Mouse (Mus musculus) testis, adult 2 months (tissue): ENCODE measurements around the gene Arhgap18. TPM values are rescaled to one million over a fixed set of nuclear protein-coding genes. Genes with fewer than 3 reads are reported as not detected.

ENCODE experiments used
- H3K27ac ChIP-seq: fragments of 200-500 bp; 2 replicates; pipeline ENCODE4 v1.5.1; 2012; ENCODE audit warnings: low read depth, low read length; ENCODE audit not compliant: control insufficient read depth, insufficient read depth
- H3K27me3 ChIP-seq: fragments of 200-500 bp; 2 replicates; pipeline ENCODE4 v1.6.1; 2012; ENCODE audit warnings: mild to moderate bottlenecking, low read length, moderate library complexity; ENCODE audit not compliant: control insufficient read depth, insufficient read depth
- H3K36me3 ChIP-seq: fragments of 200-500 bp; 2 replicates; pipeline ENCODE4 v1.6.1; 2012; ENCODE audit warnings: mild to moderate bottlenecking, low read length; ENCODE audit not compliant: control insufficient read depth, insufficient read depth
- H3K4me1 ChIP-seq: fragments of 200-500 bp; 2 replicates; pipeline ENCODE4 v1.6.1; 2012; ENCODE audit warnings: low read length; ENCODE audit not compliant: control insufficient read depth, insufficient read depth
- H3K4me3 ChIP-seq: fragments of 200-500 bp; 2 replicates; pipeline ENCODE4 v1.5.1; 2012; ENCODE audit warnings: low read depth, mild to moderate bottlenecking, low read length, moderate library complexity, mixed read lengths; ENCODE audit not compliant: control insufficient read depth
- CTCF ChIP-seq: fragments of 200-500 bp; IDR thresholded peaks from 2 replicates; pipeline ENCODE4 v1.5.1; 2012; ENCODE audit warnings: low read depth, mild to moderate bottlenecking, inconsistent platforms, low read length, moderate library complexity; ENCODE audit not compliant: control insufficient read depth, insufficient read depth, insufficient replicate concordance
- POLR2A ChIP-seq: fragments of 200-500 bp; IDR thresholded peaks from 2 replicates; pipeline ENCODE4 v1.6.1; 2012; ENCODE audit warnings: low read depth, mild to moderate bottlenecking, inconsistent platforms, low read length, moderate library complexity; ENCODE audit not compliant: control insufficient read depth
- polyA plus RNA-seq: library from polyadenylated mRNA; depleted of rRNA; stranded (reverse); fragments of >200 nt; gene quantifications from 2 replicates; pipeline ENCODE4 v1.2.3, GENCODE M21; 2012

Gene Arhgap18
- polyA plus RNA-seq, 1 experiment, result 1.7 TPM

GRCm38 (mm10) chr10:26752064-26752928 is 925 bp upstream of the Arhgap18 start:
- Histone ChIP-seq H3K27ac (no peak overlapping the region), H3K36me3 (no peaks in the 10 kb centered on the region), H3K4me3 (no peak overlapping the region), H3K27me3 (no peaks in the 10 kb centered on the region), H3K4me1 (no peaks in the 10 kb centered on the region; the same call in 1 of the 2 replicates)
- TF ChIP-seq POLR2A, result no peak
- TF ChIP-seq CTCF, result peak; percentile 61; the same call in 1 of the 2 replicates

GRCm38 (mm10) chr10:26754006-26754405 is 785 bp downstream of the Arhgap18 start:
- Histone ChIP-seq H3K4me3 (no peak overlapping the region), H3K4me1 (no peaks in the 10 kb centered on the region; the same call in 1 of the 2 replicates)
- TF ChIP-seq POLR2A, result no peak
- TF ChIP-seq CTCF, result no peak

GRCm38 (mm10) chr10:26757231-26757630 is 4.0 kb downstream of the Arhgap18 start:
- Histone ChIP-seq H3K36me3 (no peaks in the 10 kb centered on the region), H3K4me1 (no peaks in the 10 kb centered on the region; the same call in 1 of the 2 replicates), H3K27me3 (no peaks in the 10 kb centered on the region), H3K4me3 (no peak overlapping the region), H3K27ac (no peak overlapping the region)
- no peak for TF ChIP-seq POLR2A
- no peak for TF ChIP-seq CTCF

More at GRCm38 (mm10) chr10:26754006-26754405, 785 bp downstream of the Arhgap18 start:
- Histone ChIP-seq H3K27ac (no peak overlapping the region), H3K27me3 (no peaks in the 10 kb centered on the region), H3K36me3 (no peaks in the 10 kb centered on the region)

- TF ChIP-seq CTCF, result no peak
- no peak for TF ChIP-seq POLR2A
- H3K4me1 ChIP-seq, result no peaks in the 10 kb centered on the region
- H3K27me3 ChIP-seq, result no peaks in the 10 kb centered on the region
- H3K4me3 ChIP-seq, result no peak overlapping the region
- H3K36me3 ChIP-seq, result no peaks in the 10 kb centered on the region
- H3K27ac ChIP-seq, result no peak overlapping the region
Measured at GRCm38 (mm10) chr10:26759469-26759868, 6.2 kb downstream of the Arhgap18 start.

GRCm38 (mm10) chr10:26761103-26761502 is 7.9 kb downstream of the Arhgap18 start:
- no peaks in the 10 kb centered on the region for H3K4me1 ChIP-seq
- TF ChIP-seq CTCF, result no peak
- no peak for TF ChIP-seq POLR2A
- no peak overlapping the region for H3K27ac ChIP-seq
- no peaks in the 10 kb centered on the region for H3K36me3 ChIP-seq
- H3K27me3 ChIP-seq, result no peaks in the 10 kb centered on the region
- H3K4me3 ChIP-seq, result no peak overlapping the region

GRCm38 (mm10) chr10:26761991-26762903 is 9.0 kb downstream of the Arhgap18 start:
- no peak for TF ChIP-seq CTCF
- TF ChIP-seq POLR2A, result no peak
- H3K27ac ChIP-seq, result no peak overlapping the region
- H3K4me3 ChIP-seq, result no peak overlapping the region
- no peaks in the 10 kb centered on the region for H3K4me1 ChIP-seq
- H3K36me3 ChIP-seq, result no peaks in the 10 kb centered on the region
- H3K27me3 ChIP-seq, result no peaks in the 10 kb centered on the region

- TF ChIP-seq POLR2A (no peak), CTCF (no peak)
- H3K4me3 ChIP-seq, result no peak overlapping the region
- no peaks in the 10 kb centered on the region for H3K36me3 ChIP-seq
Measured at GRCm38 (mm10) chr10:26767196-26767595, 14.0 kb downstream of the Arhgap18 start.

More at GRCm38 (mm10) chr10:26767196-26767595, 14.0 kb downstream of the Arhgap18 start:
- no peaks in the 10 kb centered on the region; the same call in 1 of the 2 replicates for H3K4me1 ChIP-seq
- no peak overlapping the region for H3K27ac ChIP-seq
- no peaks in the 10 kb centered on the region for H3K27me3 ChIP-seq
